Mouse (Mus musculus) stomach, postnatal 0 days (tissue): ENCODE measurements around the gene Emc8.

Experiments used
- CTCF ChIP-seq: IDR thresholded peaks from 2 replicates; pipeline ENCODE4 v1.5.1; 2016; ENCODE audit warnings: antibody characterized with exemption, low read depth, mild to moderate bottlenecking, moderate library complexity
- EP300 ChIP-seq: optimal IDR thresholded peaks from 2 replicates; pipeline ENCODE3; 2016; ENCODE audit warnings: antibody characterized with exemption

- TF ChIP-seq CTCF (no peak), EP300 (no peak)
These were observed 46.2 kb downstream of the Emc8 start for GRCm38 (mm10) chr8:120622161-120622560.
